Mouse (Mus musculus): Measurements from ENCODE around the gene Marveld1.

Marveld1 gene

GRCm38 (mm10) chr19:42139724-42140517, 7.3 kb upstream of the Marveld1 start:
- DNase-seq: no peak

GRCm38 (mm10) chr19:42141998-42142397, 5.2 kb upstream of the Marveld1 start:
- DNase-seq: no peak

- DNase-seq: no peak
These were observed 4.4 kb upstream of the Marveld1 start for GRCm38 (mm10) chr19:42142757-42143156.

- DNase-seq: no peak
These were observed 3.1 kb upstream of the Marveld1 start for GRCm38 (mm10) chr19:42144067-42144466.

- DNase-seq: peak; percentile 66
These were observed 2.5 kb upstream of the Marveld1 start for GRCm38 (mm10) chr19:42144541-42145167.

- no peak for DNase-seq
These were observed 2.0 kb upstream of the Marveld1 start for GRCm38 (mm10) chr19:42145210-42145609.

- DNase-seq: no peak
These were observed 1.5 kb upstream of the Marveld1 start for GRCm38 (mm10) chr19:42145731-42146130.

- peak; percentile 29 for DNase-seq
These were observed 757 bp upstream of the Marveld1 start for GRCm38 (mm10) chr19:42146276-42147010.

GRCm38 (mm10) chr19:42147769-42148568, 769 bp downstream of the Marveld1 start:
- peak; percentile 79 for DNase-seq

GRCm38 (mm10) chr19:42148569-42148860, 1.3 kb downstream of the Marveld1 start:
- peak; percentile 35 for DNase-seq

- DNase-seq: peak; percentile 88
These were observed 4.8 kb downstream of the Marveld1 start for GRCm38 (mm10) chr19:42151990-42152389.

- no peak for DNase-seq
These were observed 10.5 kb downstream of the Marveld1 start for GRCm38 (mm10) chr19:42157493-42158237.

GRCm38 (mm10) chr19:42158246-42159017, 11.2 kb downstream of the Marveld1 start:
- DNase-seq: no peak

GRCm38 (mm10) chr19:42163764-42164163, 16.6 kb downstream of the Marveld1 start, which contains the start of gene Zfyve27:
TSS of gene Zfyve27 (plus strand) at chr19:42163951.
- no peak for DNase-seq

GRCm38 (mm10) chr19:42164188-42164587, 17.0 kb downstream of the Marveld1 start:
- DNase-seq: no peak

GRCm38 (mm10) chr19:42166130-42166529, 18.9 kb downstream of the Marveld1 start:
- peak; percentile 73 for DNase-seq

GRCm38 (mm10) chr19:42166766-42167165, 19.6 kb downstream of the Marveld1 start:
- no peak for DNase-seq

- DNase-seq: peak; percentile 48
These were observed 20.3 kb downstream of the Marveld1 start for GRCm38 (mm10) chr19:42167489-42167888.

- DNase-seq: peak; percentile 70
These were observed 22.2 kb downstream of the Marveld1 start for GRCm38 (mm10) chr19:42169322-42169975.

All from cerebellum, adult 11-12 months (tissue).